Mouse (Mus musculus) megakaryocyte progenitor cell, adult 5-6 weeks (primary cell): Measurements from ENCODE around the gene Arhgef28. TPM values are rescaled to one million over a fixed set of nuclear protein-coding genes. Genes with fewer than 3 reads are reported as not detected.
A peak's percentile ranks its signal among the peaks of the same experiment; 100 is the strongest.

Source experiments
- ATAC-seq: replicated peaks from 2 replicates; pipeline ENCODE4 v1.8.0; 2016; ENCODE audit warnings: mild to moderate bottlenecking, moderate TSS enrichment, inconsistent platforms; ENCODE audit not compliant: poor library complexity
- total RNA-seq, 2 experiments: library from RNA; stranded (forward) in 1 of 2; stranded (reverse) in 1 of 2; fragments of 157-497, 149-512 nt in 1 of 2; fragments of 200-1000 nt in 1 of 2; gene quantifications; 2 replicates each; pipeline versions ENCODE4 v1.2.3 to v1.2.4; 2015 to 2017

Arhgef28 gene
- total RNA-seq (2015) (2.1 and 2.9 TPM in 2 replicates), total RNA-seq (2017) (2.9 TPM in 2 replicates)

GRCm38 (mm10) chr13:98205771-98206545 lies at the start of gene Arhgef28:
Gene Arhgef28 (minus strand): TSS chr13:98206439.
- ATAC-seq: peak; percentile 83

- no peak for ATAC-seq
Measured at GRCm38 (mm10) chr13:98254921-98255320, 48.7 kb upstream of the Arhgef28 start.

DNA sequence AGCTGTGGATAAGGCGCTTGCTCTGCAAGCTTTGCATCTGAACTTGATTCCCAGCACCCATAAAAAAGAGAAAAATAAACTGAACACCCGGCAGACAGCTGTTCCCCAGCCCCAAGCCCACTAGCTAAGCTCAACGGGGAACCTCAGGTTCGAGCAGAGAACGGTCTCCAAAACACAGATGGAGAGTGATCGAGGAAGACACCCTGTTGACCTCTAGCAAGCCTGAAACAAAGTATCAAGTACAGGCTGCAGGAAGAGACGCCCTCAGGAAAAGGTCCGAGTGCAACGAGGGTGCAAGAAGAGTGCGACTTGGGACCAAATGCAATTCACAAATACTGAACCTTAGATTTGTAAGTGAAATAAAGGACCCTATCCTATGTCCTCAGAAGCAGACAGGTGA lies 43.4 kb upstream of the Arhgef28 start:
- ATAC-seq: no peak

- no peak for ATAC-seq
Measured at GRCm38 (mm10) chr13:98245386-98245785, 39.1 kb upstream of the Arhgef28 start.

GRCm38 (mm10) chr13:98244571-98245350 lies 38.5 kb upstream of the Arhgef28 start:
- no peak for ATAC-seq

DNA sequence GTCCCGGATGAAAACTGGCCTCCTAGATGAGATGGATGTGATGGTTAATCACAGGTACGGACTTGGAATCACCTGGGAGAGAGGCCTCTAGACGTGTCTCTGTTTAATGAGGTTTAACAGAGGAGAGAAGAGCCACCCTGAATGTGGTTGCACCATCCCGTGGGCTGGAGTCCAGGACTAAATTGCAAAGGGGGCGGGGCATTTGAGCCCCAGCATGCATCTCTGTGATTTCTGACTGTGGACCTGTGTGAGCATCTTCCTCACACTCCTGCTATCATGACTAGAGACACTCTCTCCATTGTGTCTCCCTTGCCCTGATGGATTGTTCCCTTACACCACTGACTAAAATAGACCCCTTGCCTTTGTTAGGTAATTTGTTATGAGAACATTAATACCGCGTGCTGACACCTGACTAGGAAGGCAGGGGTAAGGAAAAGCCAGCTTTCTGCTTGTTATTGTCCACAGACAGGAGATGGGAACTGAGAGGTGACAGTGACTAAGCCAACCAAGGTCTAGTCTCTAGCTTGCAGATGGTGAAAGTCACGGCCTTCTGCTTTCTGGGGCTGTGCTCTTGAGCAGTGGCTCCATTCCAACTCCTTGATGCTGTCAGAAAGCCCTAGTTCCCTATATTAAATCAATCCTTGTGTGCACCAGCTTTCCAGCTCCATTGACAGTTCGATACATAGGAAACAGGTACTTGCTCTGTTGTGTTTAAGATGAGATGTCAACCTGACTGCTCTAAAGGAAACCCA lies 35.5 kb upstream of the Arhgef28 start:
- 0 out of 2 replicates have a peak, but pooled peaks have one; percentile 23 for ATAC-seq

- peak; percentile 83 for ATAC-seq
Measured at GRCm38 (mm10) chr13:98239978-98240641, 33.9 kb upstream of the Arhgef28 start.

GRCm38 (mm10) chr13:98235451-98235850 lies 29.2 kb upstream of the Arhgef28 start:
- ATAC-seq: no peak

DNA sequence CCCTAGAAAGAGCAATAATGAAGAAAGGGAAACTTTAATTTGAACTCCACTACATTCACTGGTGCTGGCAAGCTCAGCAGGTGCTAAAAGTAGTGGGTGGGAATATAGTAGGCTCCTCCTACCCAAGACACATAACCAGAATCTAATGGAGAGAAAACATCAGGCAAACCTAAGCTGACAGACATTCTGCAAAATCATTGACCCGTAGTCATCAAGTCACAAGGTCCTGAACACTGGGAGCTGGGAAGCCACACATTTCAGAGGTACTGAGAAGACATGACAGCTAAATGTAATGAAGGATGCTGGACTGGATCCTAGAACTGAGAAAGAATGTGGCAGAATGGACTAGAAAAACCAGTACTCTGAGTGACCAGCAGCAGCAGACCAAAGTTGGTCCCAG lies 24.3 kb upstream of the Arhgef28 start:
- no peak for ATAC-seq

DNA sequence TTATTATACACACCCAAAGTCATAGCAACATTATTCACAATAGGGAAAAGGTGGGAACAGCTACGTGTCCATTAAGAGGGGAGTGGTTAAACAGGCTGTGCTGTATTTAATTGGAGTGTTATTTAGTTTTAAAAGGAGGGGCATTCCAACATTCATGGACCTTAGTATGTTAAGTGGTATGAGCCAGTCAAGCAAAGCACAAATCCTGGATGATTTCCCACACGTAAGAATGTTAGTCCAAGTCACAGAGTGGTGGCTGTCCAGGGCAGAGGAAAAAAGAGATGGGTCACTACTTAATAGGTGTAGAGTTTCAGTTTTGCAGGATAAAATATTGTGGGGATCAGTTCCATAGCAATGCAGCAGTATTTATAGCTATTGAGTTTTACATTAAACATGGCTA lies 20.0 kb upstream of the Arhgef28 start:
- ATAC-seq: no peak

DNA sequence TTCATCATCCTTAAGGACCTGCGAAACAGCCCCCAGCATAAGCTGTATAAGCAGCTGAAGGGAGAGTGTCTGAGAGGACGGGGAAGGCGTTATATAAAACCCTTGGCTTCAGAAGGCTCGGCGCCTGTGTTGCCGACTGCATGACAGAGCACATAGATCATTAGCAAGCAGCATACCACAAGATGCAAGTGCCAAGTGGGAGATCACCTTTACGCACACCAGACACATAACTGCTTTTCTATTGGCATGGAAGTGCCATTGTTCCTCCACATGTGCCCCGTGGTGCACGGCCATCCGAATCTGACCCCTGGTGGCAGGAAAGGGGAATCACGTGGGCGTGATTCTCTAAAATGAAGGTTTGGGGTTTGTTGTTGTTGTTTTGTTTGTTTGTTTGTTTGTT lies 16.6 kb upstream of the Arhgef28 start:
- peak; percentile 97 for ATAC-seq

DNA sequence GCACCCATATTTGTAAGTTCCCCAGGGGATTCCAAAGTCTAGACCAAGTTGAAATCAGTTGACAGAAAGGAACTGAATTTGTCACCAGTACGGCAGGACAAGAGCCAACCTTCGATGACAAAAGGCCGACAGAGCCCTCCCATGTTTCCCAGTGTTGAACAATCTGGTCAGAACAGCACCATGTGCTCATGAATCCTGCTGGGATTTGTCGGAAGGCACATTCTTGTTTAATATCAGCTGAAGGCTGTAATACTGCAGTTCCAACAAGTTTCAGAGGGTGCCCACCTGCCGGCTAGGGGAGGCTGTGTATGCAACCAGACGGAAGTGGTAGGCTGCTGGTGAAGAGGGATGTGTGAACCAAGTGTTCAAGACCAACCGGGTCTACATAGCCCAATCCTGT lies 3.9 kb upstream of the Arhgef28 start:
- no peak for ATAC-seq

- 0 out of 2 replicates have a peak, but pooled peaks have one; percentile 34 for ATAC-seq
Measured at GRCm38 (mm10) chr13:98208842-98209241, 2.6 kb upstream of the Arhgef28 start.

- no peak for ATAC-seq
Measured at GRCm38 (mm10) chr13:98206546-98206870, 269 bp upstream of the Arhgef28 start.

DNA sequence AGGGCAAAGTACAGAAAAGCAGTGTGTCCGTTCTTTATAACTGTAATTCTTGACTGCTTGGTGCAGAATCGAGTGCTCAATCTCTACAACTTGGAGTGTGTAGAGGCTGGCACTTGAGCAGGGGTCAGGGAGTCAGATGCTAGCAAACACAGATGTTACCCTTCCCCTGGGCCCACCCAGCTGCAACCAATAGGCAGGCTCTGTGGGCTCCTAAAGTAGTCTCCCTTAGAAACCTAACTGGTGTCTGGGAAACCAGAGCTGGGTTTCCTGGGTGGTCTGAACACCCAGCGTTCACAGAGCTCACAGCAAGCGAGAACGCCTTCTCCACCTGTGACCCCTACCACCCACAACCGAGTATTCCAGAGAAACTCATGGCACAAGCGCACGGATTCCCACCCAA lies 1.1 kb downstream of the Arhgef28 start:
- ATAC-seq: no peak

GRCm38 (mm10) chr13:98204371-98204770 lies 1.9 kb downstream of the Arhgef28 start:
- ATAC-seq: no peak

GRCm38 (mm10) chr13:98201436-98201835 lies 4.8 kb downstream of the Arhgef28 start:
- no peak for ATAC-seq

DNA sequence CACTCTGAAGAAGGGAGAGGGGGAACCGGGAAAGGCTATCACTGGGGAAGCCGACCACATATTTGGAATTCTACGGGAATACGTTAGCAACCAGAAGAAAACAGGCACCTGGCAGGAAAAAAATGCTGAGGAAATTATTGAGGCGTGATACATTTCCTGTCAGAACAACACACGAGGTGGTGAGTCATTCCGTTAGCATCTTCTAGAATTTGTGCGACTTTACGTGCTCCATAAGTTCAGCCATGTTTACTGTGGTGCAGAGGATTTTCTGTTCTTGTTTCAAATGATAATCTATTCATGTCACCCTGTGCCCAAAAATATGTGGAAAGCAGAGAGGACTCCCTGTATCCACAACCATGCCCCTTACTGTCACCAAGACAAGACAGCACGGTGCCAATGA lies 13.6 kb downstream of the Arhgef28 start:
- ATAC-seq: no peak

GRCm38 (mm10) chr13:98188500-98188899 lies 17.7 kb downstream of the Arhgef28 start:
- ATAC-seq: peak; percentile 85

GRCm38 (mm10) chr13:98187904-98188303 lies 18.3 kb downstream of the Arhgef28 start:
- peak; percentile 71 for ATAC-seq

GRCm38 (mm10) chr13:98186179-98186578 lies 20.1 kb downstream of the Arhgef28 start:
- no peak for ATAC-seq
